Mouse (Mus musculus): ENCODE measurements around the gene Plvap.
"Not testable (repeated sequence)": the region's sequence is repeated elsewhere in the genome, so short reads cannot be mapped to it uniquely, and the experiment has no call there.

Gene Plvap

DNA sequence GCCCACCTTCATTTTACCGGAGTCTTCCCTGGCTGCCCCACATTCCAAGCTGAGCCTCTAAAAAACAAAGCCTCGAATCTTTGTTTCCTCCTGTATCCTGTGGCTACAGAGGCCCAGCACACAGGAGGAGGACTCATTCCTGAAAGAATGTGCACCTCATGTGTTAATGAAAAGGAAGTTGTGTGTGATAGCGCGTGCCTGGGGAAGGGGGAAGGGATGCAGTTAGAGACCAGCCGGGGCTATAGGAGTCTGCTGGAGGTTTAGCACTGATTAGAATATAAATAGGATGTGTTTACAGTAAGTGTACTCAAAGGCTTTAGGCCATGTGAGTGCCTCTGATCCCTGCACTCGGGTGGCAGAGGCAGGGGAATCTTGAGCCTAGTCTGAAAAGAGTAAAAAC, 14.7 kb upstream of the Plvap start:
- DNase-seq (ENCODE audit: low spot score in 2 of 2) = no peak

DNA sequence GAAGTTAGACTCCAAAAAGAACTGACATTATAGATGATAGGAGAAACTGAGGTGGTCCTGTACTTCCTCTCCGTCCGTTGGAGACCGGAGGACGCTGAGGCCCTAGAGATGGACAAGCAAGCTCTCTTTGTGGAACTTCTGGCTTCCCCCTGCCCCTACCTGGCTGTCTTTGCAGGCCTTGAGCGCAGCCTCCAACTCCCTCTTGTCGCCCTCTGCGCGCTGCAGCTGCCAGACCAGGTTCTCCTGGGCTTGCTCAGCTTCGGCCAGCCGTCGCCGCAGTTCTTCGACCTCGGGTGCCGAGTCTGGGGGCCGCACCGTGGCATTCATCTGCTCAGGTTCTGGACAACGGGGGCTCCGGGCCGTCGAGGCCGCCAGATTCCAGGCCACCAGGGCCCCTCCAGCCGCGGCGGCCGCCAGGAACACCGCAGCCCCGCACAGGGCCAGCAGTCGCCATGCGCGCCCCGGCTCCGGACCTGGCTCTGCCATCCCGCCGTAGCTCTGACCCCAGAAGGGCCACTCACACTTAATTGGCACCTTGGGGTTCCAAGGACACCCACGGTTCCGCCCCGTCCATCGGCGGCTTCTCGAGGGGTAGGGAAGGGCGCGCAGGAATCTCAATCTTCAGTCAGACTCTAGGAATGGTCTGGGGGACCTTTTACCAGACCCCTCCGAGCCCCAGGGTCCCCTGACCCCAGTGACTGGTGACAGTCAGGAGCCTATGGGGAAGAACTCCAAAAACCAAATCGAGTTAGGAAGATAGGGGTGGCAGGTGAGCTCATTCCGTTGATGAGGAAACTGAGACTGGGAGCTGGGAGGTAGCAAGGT, 13.9 kb upstream of the Plvap start, which contains the start of gene Ccdc194:
Gene Ccdc194 (minus strand): TSS at position 486 of the 825 bp plus-strand sequence.
- no peak for DNase-seq (ENCODE audit: low spot score in 2 of 2)

DNA sequence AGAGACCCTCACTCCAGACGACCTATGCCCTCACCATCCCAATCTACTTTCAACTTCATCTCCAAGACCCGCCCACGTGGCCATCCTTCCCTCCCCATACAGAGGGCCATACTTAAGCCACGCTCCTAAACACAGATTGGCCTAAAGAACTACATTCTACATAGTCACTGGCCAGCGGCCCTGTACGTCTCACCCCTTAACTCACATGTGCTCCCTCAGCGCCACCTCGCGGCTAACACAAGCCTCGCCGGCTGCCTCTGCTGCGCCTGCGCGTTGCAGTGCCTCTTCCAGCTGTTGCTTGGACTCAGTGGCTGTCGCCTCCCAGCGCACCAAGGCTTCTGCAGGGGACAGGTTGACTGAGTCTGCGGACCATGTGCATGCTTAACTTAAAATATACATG, 10.1 kb upstream of the Plvap start:
- DNase-seq (ENCODE audit: low spot score in 2 of 2) = peak; percentile 90 to 94

DNA sequence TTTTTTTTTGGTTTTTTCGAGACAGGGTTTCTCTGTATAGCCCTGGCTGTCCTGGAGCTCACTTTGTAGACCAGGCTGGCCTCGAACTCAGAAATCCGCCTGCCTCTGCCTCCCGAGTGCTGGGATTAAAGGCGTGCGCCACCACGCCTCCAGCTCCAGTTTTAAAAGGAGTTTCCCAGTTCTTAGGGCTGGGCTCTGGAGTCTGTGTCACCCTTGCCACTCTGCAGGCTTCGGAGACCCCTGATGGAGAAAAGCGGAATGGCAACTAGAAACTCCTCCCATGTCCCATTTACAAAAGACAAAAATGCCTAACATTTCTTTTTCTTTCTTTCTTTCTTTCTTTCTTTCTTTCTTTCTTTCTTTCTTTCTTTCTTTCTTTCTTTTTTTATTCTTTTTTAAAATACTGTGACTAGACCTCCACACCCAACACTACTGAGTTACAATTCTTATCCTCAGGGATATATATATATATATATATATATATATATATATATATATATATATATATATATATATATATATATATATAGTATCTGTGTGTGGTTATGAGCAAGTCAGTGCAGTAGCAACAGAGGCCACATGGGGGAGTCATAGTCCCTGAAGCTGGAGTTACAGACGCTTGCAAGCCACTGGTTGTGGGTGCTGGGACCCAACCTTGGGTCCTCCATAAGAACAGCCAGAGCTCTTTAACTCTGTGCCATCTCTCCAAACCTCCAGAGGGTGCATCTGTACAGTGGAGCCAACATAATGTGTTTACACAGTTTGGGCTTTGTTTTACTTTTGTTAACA, 7.7 kb upstream of the Plvap start:
- not testable (repeated sequence) for DNase-seq (ENCODE audit: low spot score in 2 of 2)

DNA sequence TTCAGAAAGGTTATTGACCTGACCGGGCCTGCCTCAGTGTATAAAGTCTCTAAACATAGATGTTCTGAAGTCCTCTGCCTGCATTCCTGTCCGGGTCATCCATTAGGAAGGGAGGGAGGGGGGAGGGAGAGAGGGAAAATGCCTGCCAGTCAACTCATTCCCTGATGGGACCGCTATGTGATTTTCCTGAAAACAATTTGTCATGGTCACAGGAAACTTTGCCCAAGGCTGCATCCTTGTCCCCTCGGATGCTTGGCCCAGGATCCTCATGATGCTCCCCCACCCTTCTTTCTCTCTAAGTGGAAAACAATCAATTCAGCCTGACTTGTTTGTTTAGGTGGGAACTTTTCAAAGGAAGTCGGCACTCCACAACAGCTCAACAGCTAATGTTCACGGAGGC, 5.2 kb upstream of the Plvap start:
- DNase-seq (ENCODE audit: low spot score in 2 of 2) = no peak

DNA sequence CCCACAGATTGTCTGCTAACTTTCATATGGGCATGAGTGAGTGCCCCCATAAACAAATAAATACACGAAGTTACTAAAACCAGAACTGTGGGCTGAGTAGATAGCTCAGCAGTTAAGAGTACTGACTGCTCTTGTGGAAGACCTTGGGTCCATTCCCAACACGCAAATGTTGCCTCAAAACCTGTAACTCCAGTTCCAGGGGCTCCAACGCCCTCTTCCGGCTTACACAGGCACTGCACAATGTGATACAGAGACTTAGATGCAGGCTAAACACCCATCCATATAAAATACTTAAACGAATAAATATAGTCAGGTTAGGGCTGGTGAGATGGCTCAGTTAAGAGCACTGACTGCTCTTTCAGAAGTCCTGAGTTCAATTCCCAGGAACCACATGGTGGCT, 3.5 kb upstream of the Plvap start:
- no peak for DNase-seq (ENCODE audit: low spot score in 2 of 2)

DNA sequence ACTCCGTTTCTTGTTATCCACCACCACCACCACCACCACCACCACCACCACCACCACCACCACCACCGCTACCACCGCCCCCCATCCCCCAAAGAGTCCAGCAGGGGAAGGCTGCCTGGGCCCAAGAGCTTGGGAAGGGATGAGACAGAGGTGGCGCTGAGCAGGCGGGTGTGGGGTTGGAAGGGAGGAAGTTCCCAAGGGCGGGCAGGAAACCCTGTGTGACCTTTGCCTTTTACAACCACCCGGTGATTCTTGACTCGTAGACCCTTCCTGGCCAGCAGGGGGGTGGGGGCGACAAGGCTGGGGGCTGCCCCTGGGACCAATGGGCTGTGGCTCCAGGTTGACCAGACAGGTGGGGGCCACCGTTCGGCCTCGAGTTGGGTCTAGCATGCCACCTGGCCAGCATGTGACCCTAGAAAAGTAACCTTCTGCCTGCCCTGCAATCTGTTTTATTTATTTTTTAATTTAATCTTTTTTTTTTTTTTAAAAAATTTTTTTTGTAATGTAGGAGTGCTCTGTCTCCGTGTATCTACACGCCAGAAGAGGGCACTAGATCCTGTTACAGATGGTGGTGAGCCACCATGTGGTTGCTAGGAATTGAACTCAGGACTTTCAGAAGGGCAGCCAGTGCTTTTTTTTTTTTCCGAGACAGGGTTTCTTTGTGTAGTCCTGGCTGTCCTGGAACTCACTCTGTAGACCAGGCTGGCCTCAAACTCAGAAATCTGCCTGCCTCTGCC, 1.6 kb upstream of the Plvap start:
- no peak for DNase-seq (ENCODE audit: low spot score in 2 of 2)

DNA sequence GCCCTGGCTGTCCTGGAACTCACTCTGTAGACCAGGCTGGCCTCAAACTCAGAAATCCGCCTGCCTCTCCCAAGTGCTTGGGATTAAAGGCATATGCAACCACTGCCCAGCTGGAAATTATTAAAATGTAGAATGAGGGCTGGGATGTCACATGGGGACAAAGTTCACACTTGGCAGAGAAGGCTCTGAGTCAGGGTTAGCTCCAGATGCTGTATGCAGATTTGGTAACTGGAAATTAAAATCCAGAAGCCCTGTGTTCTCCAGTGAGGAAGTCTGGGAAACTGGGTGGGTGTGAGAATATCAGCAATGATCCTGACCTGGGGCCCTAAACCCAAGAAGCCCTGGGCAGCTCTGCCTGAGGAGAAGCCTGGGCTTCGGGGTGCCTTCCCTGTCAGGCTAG, 2.2 kb downstream of the Plvap start:
- DNase-seq (ENCODE audit: low spot score in 2 of 2) = no peak

DNA sequence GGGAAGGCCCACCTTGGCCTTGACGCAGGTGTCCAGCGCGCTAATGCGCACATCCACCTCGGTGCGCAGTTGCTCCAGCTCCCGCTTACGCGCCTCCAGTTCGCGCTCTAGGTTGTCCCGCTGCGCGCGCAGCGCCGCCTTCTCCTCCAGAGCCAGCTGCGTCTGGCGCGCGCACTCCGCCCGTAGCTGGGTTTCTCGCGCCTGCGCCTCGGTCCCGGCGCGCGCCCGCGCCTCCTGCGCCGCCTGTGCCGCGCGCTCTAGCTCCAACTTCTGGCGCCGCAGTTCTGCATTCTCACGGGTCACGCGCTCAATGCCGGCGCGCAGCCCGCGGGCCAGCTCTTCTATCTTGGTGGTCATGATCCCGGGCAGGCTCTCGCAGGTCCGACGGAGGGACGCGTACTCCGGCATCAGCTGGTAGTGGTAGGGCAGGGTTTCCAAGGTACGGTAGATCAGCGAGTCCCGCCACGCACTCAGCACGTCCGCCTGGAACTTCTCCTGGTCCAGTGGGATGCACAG, 3.9 kb downstream of the Plvap start:
- DNase-seq (ENCODE audit: low spot score in 2 of 2) = peak; percentile 70 to 90

DNA sequence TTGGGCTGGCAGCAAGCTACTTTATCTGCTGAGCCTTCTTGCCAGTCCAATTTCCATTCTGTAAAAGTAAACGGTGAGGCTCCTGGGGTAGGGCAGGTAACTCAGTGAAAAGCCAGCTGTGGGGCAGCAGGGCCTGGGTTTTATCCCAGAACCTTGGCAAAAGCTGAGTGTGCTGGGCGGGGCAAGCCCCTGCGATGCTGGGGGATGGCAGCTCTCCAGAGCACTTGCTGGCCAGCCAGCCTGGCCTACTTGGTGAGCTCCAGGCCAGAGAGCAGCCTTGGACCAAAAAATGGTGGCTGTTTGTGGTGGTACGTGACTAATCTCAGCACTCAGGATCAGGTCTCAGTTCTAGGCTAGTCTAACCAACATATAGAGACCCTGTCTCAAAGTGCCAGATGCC, 5.6 kb downstream of the Plvap start:
- no peak for DNase-seq (ENCODE audit: low spot score in 2 of 2)

DNA sequence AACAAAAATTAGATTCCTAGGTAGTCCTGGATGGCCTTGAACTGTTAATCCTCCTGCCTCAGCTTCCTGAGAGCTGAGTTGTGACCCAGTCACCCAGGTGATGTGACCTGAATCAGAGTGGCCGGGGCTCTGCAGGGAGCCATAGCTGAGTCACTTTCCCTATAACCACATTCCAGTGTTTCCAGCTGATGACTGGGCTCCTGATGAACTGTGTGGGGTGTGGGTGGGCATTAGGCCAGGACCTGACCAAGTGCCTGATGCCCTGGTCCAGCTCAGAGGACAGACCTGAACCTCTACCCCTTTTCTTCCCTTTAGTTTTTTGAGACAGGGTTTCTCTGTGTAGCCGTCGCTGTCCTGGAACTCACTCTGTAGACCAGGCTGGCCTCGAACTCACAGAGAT, 6.2 kb downstream of the Plvap start:
- DNase-seq (ENCODE audit: low spot score in 2 of 2) = no peak

DNA sequence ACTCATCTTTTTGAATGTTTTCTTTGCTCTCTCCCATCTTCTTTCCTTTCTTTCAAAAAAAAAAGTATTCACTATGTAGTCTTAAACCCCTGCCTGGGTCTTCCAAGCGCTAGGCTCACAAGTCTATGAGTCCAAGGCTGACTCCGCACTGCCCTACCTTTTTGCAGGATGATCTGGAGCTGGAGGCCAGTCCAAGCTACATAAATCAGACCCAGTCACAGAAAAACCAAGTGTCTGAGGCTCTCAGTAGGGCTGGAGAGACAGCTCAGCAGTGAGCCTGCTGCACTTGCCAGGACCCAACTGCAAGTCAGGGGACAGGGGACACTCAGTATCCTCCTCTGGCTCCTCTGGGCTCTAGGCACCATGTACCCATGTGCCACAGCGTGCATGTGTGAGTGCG, 7.2 kb downstream of the Plvap start:
- DNase-seq (ENCODE audit: low spot score in 2 of 2) = no peak

DNA sequence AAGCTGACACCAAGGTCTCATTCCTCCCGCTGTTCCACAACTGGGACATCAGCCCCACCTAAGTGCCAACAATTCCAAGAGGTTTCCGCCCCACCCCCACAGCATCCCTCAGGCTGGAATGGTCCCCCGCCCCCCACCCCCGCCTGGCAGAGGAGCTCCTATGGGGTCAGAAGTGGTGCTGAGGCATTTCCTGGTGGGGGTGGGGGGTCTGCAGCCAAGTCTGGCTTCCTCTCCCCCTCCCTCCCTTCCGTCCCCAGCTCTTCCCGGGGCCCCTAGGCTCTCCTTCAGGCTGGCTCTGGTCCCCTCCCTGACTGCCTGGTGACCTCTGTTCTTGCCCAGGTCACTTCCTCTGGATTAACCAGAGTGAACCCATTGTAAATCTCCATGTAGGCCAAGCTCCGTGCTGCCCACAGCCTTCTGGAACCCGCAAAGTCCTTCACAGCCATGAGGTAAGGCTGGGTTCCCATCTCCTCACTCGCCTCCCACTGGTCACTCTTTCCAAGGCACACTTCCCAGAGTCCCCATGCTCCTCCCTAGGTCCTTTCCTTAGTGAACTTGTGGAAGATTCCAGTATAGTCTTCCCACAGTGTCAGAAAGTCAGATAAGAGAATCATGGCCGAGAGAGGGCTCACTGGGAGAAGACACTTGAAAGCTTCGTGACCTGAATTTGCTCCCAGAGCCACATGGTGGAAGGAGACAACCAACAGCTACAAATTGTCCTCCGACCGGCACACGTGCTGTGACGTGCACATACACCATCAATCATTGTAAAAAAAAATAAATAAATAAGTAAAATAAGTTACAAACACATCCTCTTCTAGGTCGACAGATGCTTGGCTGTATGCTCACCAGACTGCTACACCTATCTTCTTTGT, 12.5 kb downstream of the Plvap start:
- DNase-seq (ENCODE audit: low spot score in 2 of 2) = no peak

DNA sequence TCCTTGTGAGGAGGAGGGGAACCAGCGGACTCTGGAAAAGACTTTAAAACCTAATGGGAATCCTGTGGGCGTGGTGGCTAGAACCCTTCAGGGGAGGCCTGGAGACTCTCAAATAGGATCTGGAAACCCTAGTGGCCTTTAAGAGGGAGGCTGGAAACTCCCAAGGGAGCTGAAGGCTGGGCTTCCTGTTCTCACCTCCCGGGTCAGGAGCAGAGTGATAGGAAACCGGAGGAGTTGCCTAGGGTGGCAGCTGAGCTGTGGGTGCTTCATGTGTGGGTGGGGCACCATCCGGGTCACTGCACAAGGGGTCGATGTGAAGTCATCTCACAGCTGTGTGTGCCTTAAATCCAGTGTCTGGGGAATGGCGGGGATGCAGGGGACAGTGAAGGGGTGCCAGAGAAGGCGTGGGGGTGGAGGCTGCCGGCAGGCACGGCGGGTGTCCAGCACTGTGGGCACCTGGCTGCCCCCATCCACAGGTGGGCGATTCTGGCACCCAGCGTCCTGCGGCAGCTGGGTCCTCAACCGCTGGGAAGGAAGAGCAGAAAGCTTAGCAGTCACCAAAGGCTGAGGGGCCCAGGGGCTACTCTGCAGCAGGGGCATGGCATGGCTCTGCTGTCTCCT, 13.6 kb downstream of the Plvap start:
- DNase-seq (ENCODE audit: low spot score in 2 of 2) = no peak

DNA sequence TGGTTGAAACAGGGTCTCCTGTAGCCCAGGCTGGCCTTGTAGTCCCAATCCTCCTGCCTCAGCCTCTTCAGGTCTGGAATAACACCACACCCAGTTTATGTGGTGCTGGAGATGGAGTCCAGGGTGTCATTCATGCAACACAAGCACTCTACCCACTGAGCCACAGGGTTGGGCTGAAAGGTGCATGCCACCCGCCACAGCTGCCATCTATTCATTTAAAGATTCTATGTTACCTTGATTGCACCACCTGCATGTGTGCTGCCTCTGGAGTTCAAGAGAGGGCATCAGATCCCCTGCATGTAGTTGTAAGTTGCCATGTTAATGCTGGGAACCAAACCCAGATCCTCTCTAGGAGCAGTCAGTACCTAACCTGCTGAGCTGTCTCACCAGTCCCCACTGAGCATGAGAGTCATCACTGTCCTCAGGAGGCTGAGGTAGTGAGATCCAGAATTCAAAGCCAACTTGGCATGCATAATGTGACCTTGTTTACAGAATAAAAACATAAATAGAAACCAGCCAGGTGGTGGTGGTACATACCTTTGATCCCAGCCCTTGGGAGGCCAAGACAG, 14.4 kb downstream of the Plvap start:
- DNase-seq (ENCODE audit: low spot score in 2 of 2) = no peak

DNA sequence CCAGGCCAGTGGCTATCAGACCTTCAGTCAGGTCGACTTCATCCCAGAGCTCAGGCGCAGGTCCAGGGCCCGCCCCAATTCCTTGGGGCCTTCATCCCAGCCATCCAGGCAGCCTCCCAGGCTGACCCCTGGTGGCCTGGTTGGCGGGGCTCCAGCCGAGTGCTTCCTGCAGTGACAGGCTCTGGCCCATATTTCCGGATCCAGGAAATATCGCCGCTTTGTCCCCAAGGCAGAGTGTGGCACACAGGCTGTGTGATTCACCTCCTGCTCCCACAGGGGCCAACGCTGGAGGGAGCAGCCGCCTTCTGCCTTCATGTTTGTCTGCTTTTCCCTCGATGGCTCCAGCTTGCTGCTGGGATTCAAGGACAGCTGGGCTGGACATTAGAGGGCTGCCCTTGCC, 15.1 kb downstream of the Plvap start:
- no peak for DNase-seq (ENCODE audit: low spot score in 2 of 2)

DNA sequence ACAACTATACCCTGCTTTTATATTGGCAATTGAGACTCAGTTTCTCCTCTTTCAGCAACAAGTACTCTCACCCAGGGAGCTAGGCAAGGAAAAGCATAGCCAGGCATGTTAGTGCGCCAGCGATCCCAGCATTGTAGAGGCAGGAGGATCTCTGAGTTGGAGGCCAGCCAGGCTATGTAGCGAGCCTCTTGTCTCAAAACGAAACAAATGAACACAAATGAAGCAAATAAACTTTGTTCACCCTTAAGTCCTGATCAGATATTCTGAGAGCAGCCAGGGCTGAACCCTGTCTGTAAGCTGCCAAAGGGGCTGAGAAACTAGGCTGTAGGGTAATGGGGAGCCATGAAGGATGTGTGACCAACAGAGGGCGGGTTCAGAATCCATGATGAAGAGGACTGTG, 15.7 kb downstream of the Plvap start:
- DNase-seq (ENCODE audit: low spot score in 2 of 2) = no peak

DNA sequence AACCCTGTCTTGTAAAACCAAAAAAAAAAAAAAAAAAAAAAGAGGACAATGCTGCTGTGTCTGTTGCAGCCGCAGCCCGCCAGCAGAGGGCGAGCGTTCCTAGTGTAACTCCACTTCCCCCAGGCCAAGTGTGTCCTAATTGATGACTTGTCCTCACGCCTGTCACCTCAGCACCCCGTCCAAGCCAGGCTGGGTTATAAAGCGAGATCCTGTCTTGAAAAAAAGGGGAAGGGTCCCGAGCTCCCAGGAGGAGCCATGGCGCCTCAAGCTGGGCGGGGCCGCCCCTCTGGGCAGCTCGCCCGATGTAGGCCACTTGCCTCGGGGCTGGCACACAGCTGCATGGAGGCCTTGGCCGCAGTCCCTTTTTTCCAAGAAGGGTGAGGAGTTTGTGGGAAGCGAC, 16.5 kb downstream of the Plvap start:
- peak; percentile 75 to 81 for DNase-seq (ENCODE audit: low spot score in 2 of 2)

DNA sequence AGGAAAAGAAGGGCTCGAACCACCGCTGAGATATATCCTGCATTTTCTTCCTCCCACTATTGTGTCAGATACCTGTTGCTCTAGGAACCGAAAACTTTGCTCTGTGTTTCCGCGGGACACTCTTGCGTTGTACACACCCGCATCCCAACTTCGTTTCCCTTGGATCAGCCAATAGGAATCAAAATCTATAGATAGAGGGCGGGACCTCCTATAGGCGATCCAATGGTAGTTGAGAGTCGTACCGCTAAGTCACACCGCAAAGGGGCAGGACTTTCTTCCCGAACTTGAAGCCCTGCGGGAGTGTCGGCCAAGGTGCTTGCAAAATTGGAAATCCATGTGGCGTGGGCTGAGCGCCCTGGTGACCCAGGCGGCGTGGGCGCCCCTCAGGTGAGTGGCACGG, 23.1 kb downstream of the Plvap start:
- peak; percentile 84 to 91 for DNase-seq (ENCODE audit: low spot score in 2 of 2)

DNA sequence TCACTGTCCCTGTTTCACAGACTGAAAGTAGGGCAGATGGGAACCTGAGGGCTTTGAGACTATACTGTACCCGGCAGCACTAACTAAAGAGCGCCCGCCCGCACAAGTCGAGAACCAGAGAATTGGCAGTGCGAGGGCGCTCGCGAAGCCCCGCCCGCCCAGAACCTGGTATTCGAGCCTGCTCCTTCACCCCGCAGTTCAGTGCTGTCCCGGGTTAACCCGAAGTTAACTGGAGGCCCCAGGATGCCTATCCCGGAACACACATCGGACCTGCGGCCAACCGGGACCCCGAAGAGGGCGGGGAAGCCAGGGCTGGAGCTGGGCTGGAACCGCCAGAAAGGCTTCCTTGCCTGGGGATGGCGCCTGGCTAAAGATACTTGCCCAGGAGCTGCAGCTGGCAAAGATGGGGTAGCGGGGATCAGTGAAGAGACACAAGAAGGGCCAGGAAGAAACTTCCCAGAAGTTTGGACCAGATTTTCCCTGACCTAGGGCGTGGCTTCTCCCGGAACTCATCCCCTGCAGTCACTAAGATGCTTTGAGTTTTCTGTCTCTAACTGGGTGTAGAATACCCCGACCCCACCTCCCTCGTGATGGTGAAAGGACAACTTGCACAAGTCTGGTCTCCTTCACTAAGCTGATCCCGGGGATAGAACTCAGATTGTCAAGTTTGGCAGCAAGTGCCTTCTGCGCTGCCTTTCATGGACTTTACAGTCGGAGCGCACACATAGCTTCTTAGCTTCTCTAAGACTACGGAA, 23.7 kb downstream of the Plvap start, which contains the start of gene Gtpbp3:
Gene Gtpbp3 (plus strand): TSS at position 413 of the 755 bp plus-strand sequence.
- peak; percentile 72 to 84 for DNase-seq (ENCODE audit: low spot score in 2 of 2)

Measured in frontal cortex, postnatal 36 days (tissue).